Mouse (Mus musculus): ENCODE data around the gene Olfr765.
"Not testable (repeated sequence)": the region's sequence is repeated elsewhere in the genome, so short reads cannot be mapped to it uniquely, and the experiment has no call there.

Gene Olfr765

DNA sequence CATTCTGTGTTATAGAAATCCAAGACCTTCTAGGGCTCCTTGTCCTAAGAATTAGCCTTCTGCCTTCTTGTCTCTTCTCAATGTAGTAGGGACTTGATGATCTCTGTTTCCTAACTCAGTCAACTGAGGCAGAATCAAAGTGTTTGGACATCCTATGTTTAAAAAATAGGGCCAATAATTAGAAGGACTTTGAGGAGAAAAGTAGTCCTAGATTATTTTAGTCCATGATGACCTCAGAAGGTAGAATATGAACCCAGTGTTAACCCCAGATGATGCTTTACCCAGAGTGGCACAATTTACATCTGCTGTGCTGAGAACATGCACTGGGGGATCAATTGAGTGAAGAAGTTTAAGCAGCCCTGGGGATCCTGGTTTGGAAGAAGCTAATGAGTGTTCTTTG lies at the start of gene Olfr765:
TSS of gene Olfr765 (minus strand) at position 101 of the 400 bp plus-strand sequence.
- not testable (repeated sequence) for DNase-seq (ENCODE audit: low spot score in 2 of 2)

DNA sequence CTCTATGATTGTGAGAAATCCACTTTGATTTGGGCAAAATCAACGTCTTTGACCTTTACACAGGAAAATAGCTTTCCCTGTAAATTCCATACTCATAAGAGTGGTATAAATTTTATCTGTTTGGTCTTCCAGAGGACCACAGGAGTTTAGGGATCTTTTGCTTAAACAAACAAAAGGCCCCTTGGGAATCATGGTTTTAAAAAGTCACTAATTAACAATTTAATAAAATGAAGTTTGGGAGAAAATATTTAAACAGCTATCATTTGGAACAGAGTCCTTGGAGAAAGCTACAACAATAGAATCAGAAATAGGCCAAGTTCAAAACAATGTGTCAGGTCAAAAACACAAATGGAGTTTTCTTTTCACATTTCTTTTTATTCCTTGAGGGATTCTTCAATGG lies 49.5 kb upstream of the Olfr765 start, which contains the start of gene Olfr768:
TSS of gene Olfr768 (minus strand) at position 101 of the 400 bp plus-strand sequence.
- DNase-seq (ENCODE audit: low spot score in 2 of 2) = no peak

DNA sequence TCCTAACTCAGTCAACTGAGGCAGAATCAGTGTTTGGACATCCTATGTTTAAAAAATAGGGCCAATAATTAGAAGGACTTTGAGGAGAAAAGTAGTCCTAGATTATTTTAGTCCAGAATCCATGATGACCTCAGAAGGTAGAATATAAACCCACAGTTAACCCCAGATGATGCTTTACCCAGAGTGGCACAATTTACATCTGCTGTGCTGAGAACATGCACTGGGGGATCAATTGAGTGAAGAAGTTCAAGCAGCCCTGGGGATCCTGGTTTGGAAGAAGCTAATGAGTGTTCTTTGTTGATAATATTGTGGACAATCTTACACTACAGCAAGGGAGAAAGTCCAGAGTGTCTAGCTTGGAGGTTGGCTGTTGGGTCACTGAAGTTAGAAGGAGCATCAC lies 33.0 kb upstream of the Olfr765 start, which contains the start of gene Olfr767:
TSS of gene Olfr767 (minus strand) at position 101 of the 400 bp plus-strand sequence.
- not testable (repeated sequence) for DNase-seq (ENCODE audit: low spot score in 2 of 2)

DNA sequence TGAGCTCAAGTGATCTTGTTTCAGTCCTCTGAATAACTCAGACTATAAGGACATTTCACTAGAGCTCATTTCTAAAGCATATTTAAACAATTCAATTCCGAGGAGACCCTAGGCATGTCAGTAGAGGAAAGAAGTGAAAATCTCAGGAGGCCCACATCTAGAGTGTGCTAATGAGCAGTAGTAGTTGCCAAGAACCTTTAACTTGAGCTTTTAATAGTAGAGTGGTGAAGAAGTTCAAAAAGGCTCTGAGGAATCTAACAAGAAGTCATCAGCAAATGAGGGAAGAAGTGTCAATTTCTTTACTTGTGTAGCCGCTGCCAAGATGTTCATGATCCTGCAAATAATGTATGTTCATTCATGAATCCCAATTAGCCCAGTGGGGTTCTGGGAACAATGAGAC lies 19.1 kb upstream of the Olfr765 start, which contains the start of gene Olfr766-ps1:
TSS of gene Olfr766-ps1 (minus strand) at position 101 of the 400 bp plus-strand sequence.
- DNase-seq (ENCODE audit: low spot score in 2 of 2) = no peak

DNA sequence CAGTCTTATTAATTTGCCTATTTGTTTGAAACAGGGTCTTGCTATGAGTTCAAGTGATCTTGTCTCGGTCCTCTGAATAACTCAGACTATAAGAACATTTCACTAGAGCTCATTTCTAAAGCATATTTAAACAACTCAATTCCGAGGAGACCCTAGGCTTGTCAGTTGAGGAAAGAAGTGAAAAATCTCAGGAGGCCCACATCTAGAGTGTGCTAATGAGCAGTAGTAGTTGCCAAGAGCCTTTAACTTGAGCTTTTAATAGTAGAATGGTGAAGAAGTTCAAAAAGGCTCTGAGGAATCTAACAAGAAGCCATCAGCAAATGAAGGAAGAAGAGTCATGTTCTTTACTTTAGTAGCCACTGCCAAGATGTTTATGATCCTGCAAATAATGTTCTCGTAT lies 10.0 kb downstream of the Olfr765 start, which contains the start of gene Olfr764-ps1:
TSS of gene Olfr764-ps1 (minus strand) at position 101 of the 400 bp plus-strand sequence.
- no peak for DNase-seq (ENCODE audit: low spot score in 2 of 2)

DNA sequence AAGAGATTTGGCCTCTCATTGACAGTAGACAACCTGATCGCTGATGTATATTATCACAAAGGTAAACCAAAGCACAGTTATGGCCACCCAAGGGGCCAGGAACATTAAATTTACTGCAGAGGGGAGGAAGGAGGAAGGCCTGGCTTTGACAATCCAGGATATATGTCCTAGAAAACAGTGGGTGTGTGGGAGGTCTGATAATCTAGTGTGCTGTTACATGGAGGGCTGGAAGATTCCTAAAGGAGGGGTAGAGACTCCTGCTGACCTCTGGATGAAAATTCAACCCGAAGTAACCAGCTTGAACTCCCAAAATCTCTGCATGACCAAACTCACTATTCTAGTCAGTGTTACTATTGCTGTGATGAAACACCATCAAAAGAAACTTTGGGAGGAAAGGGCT lies 21.5 kb downstream of the Olfr765 start:
- DNase-seq (ENCODE audit: low spot score in 2 of 2) = no peak

DNA sequence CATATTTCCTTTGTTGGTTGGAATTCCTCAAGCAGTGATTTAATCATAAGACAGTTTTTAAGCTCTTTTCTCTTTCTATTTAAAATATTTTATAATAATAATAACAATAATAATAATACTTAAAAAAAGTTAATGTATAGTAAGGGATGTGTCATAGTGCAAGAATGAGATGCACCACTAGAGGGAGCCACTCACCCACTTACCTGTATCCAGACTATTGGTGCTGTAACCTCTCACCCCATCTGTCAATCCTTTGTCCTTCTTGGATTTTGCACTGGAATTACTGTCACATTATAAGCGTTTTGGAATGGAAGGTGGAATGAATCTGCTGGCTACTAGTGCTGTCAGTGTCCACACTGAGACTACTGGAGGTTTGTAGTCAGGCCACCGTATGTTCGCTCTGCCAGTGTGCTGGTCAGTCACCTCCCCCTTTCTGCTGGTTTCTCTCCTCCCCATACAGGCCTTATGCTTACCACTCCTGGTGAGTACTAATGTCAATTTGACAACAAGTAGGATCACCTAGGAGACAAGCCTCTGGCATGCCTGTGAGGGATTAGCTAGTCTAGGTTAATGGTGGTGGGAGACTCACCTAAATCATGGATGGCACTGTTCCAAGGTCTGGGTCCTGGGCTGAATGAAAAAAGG lies 23.7 kb downstream of the Olfr765 start:
- no peak for DNase-seq (ENCODE audit: low spot score in 2 of 2)

DNA sequence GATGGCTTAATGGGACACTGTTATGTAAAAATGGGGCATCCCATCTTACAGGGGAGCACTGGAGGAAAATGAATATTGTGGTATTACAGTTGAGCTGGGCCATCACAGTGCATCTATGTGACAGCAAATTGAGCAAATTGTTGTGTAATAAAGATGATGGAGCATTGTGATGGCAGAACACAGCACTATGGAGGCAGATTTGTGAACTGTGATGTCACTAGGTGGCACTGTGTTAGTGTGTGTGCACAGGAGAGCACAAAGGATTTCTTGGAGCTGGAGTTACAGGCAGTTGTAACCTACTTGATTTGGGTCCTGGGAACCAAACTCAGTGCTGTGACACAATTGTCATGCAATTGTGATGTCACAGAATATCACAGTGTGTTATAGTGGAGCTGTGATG lies 26.5 kb downstream of the Olfr765 start:
- no peak for DNase-seq (ENCODE audit: low spot score in 2 of 2)

DNA sequence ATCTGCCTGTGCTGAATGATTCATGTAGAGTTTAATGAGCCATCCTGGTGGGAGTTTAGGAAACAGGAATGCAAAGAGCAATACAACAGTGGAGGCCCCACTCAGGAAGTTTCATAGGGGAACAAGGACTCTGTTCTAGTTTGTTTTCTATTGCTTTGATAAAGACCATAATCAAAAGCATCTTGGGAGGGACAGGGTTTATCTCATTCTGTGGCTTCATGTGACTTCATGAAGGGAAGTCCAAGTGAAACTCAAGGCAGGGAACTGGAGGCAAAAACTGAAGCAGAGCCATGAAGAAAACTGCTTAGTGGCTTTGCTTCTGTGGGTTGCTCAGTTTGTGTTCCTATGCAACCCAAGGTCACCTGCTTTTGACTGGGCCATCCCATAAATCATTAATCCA lies 35.3 kb downstream of the Olfr765 start:
- no peak for DNase-seq (ENCODE audit: low spot score in 2 of 2)

DNA sequence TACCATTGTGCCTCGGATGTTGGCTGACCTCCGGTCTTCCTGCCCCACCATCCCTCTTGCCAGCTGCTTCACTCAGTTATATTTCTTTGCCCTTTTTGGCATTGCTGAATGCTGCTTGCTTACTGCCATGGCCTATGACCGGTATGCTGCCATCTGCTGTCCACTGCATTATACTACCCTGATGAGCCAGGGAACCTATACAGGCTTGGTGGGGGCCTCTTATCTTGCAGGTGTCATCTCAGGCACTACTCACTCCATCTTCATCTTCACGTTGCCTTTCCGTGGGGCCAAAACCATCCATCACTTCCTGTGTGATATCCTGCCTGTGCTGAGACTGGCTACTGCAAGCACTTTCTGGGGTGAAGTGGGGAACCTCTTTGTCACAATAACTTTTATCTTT lies 38.3 kb downstream of the Olfr765 start:
- DNase-seq (ENCODE audit: low spot score in 2 of 2) = not testable (repeated sequence)

DNA sequence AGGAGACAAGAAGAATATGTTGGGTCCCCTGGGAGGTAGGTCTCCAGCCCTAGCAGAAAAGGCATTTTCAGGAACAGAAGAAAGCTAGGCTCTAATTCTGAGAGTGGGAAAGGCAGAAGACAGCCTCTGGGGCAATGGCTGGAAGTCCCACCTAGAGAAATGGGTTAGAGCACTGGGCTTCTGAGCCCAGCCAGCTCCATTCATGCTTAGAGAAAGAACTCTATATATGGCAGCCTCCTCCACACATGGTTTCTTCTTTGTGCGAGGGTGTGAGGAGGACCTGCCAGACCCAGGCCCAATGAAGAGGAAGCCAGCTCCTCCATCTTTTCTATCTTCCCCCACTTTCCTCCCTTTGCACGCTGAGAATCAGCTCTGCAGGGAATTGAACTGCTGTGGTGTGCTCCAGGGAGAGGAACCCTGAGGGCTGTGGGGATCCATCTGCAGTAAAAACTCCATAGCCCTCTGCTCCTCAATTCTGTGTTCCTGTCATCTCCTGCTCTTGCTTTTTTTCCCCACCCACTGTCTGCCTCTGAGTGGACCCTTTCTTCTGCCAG lies 39.4 kb downstream of the Olfr765 start, which contains the start of gene Olfr763:
TSS of gene Olfr763 (plus strand) at position 504 of the 554 bp plus-strand sequence.
- DNase-seq (ENCODE audit: low spot score in 2 of 2) = no peak

DNA sequence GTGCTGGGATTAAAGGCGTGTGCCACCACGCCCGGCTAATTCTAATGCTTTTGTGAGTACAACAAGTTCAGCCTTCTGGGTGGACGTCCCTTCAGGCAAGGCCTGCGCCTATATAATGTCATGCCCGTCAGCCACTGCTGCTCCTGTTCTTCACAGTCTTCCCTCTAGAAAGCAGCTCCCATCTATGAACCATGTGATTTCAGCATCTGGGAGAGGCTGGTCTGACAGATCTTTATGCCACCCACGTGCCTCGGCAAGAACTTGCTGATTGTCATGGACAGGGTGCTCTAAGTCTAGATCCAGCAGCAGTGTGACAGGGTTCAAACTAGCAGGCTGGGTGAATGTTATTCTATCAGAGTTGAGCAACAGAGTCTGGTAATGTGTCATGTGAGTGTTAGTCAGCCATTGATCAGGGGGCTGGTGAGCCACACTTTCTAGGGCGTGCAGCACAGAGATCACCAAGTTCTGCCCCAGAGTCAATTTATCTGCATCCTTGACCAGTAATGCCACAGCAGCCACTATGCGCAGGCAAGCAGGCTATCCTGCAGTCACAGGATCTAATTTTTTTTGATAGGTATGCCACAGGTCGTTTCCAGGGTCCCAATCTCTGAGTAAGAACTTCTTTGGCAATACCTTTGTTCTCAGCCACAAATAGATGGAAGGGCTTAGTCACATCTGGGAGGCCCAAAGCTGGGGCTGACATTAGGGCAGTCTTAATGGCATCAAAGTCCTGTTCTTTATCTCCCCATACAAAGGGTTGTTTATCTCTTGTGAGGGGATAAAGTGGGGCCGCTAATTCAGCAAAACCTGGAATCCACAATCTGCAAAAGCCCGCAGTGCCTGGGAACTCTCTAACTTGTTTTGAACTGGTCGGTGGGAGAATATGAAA lies 45.5 kb downstream of the Olfr765 start:
- no peak for DNase-seq (ENCODE audit: low spot score in 2 of 2)

DNA sequence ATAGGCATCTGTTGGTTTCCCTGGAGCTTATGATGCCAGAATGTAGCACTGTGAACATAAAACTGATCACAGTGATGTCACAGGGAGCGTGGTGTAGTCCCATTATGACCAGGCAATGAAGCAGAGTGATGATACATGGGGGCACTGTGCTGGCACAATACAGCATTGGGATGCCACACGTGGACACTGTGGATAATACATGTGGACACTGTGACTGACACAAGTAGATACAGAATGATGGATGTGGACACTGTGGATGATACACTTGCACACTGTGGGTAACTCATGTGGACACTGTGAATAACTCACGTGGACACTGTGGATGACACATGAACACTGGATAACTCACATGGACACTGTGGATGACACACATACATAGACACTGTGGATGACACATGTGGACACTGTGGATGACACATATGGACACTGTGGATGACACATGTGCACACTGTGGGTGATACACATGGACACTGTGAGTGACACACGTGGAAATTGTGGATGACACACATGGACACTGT lies 53.2 kb downstream of the Olfr765 start:
- no peak for DNase-seq (ENCODE audit: low spot score in 2 of 2)

DNA sequence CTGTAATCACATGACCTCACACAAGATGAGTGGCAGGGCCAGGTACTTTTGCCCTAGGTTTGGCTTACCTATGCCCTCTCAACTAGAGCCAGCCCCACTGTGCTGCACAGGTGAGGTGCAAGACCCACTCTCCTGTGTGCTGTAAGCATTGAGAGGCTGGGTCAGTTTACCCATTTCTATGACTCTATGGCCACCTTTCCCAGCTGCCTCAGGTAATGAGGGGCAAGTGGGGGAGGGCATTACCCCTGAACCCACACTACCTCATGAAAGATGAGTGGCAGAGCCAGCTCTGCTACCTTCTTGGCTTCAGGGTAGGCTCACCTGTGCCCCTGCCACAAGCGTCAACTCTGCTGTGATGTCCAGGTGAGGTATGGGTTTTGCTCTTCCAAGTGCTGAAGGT lies 54.0 kb downstream of the Olfr765 start:
- no peak for DNase-seq (ENCODE audit: low spot score in 2 of 2)
